Mouse (Mus musculus) MEL (cell line): ENCODE measurements around the gene Sept9. TPM values are rescaled to one million over a fixed set of nuclear protein-coding genes. Genes with fewer than 3 reads are reported as not detected.

Experiments
- DNase-seq: peaks from one replicate; pipeline ENCODE4 v3.0.0; 2011; ENCODE audit warnings: low read depth, low spot score
- H3K27ac ChIP-seq: 2 replicates; pipeline ENCODE4 v1.5.1; 2012; ENCODE audit warnings: low read depth, mild to moderate bottlenecking, control low read depth, low read length, moderate library complexity; ENCODE audit not compliant: control insufficient read depth
- H3K27me3 ChIP-seq, 2 experiments: fragments of 150-350 bp in 1 of 2; sonication (generic) in 1 of 2; 2 replicates each; pipeline ENCODE4 v1.6.1; 2012; ENCODE audit warnings: low read length in 2 of 2, mild to moderate bottlenecking in 2 of 2, improper control_type of control experiment in 1 of 2, moderate library complexity in 1 of 2; ENCODE audit not compliant: insufficient read depth in 2 of 2, control insufficient read depth in 1 of 2
- H3K36me3 ChIP-seq, 2 experiments: 2 replicates each; pipeline ENCODE4 v1.6.1; 2012 to 2014; ENCODE audit warnings: low read length in 2 of 2, improper control_type of control experiment in 1 of 2, inconsistent platforms in 1 of 2, mild to moderate bottlenecking in 1 of 2; ENCODE audit not compliant: insufficient read depth in 2 of 2, control insufficient read depth in 1 of 2
- H3K4me1 ChIP-seq, 2 experiments: fragments of 150-350 bp in 1 of 2; sonication (generic) in 1 of 2; 2 replicates each; pipeline ENCODE4 v1.6.1; 2012; ENCODE audit warnings: low read length in 2 of 2, improper control_type of control experiment in 1 of 2, mild to moderate bottlenecking in 1 of 2; ENCODE audit not compliant: insufficient read depth in 2 of 2, control insufficient read depth in 1 of 2
- H3K4me3 ChIP-seq, 2 experiments: fragments of 150-350 bp in 1 of 2; sonication (generic) in 1 of 2; 2 replicates each; pipeline ENCODE4 v1.5.1; 2012; ENCODE audit warnings: low read depth in 2 of 2, low read length in 2 of 2, mild to moderate bottlenecking in 2 of 2, moderate library complexity in 2 of 2, control low read depth in 1 of 2, improper control_type of control experiment in 1 of 2; ENCODE audit not compliant: control insufficient read depth in 1 of 2, insufficient read depth in 1 of 2
- H3K79me2 ChIP-seq: 2 replicates; pipeline ENCODE4 v1.6.1; 2012; ENCODE audit warnings: mild to moderate bottlenecking, low read length, moderate library complexity; ENCODE audit not compliant: control insufficient read depth, poor library complexity, insufficient read depth
- H3K9ac ChIP-seq: 2 replicates; pipeline ENCODE4 v1.6.1; 2012; ENCODE audit warnings: low read depth, mild to moderate bottlenecking, control low read depth, low read length, moderate library complexity; ENCODE audit not compliant: control insufficient read depth, poor library complexity, severe bottlenecking
- H3K9me3 ChIP-seq: fragments of 150-350 bp; sonication (generic); replicated peaks from 2 replicates; pipeline ENCODE4 v1.6.1; 2012; ENCODE audit warnings: mild to moderate bottlenecking, low read length, improper control_type of control experiment, moderate library complexity; ENCODE audit not compliant: insufficient read depth
- BHLHE40 ChIP-seq: IDR thresholded peaks from 2 replicates; pipeline ENCODE4 v1.6.1; 2012; ENCODE audit warnings: low read depth, mild to moderate bottlenecking, inconsistent platforms, low read length, improper control_type of control experiment, borderline replicate concordance
- CHD2 ChIP-seq: IDR thresholded peaks from 2 replicates; pipeline ENCODE4 v1.6.1; 2011; ENCODE audit warnings: low read length, improper control_type of control experiment
- CTCF ChIP-seq, 3 experiments: IDR thresholded peaks in 2 of 3; conservative IDR thresholded peaks in 1 of 3; 2 replicates each; pipeline ENCODE4 v1.5.1; 2011 to 2012; ENCODE audit warnings: low read length in 3 of 3, low read depth in 2 of 3, mild to moderate bottlenecking in 2 of 3, improper control_type of control experiment in 1 of 3, inconsistent platforms in 1 of 3, mixed read lengths in 1 of 3, moderate library complexity in 1 of 3; ENCODE audit not compliant: control insufficient read depth in 1 of 3, insufficient read depth in 1 of 3, poor library complexity in 1 of 3, severe bottlenecking in 1 of 3
- E2F4 ChIP-seq: IDR thresholded peaks from 2 replicates; pipeline ENCODE4 v1.6.1; 2011; ENCODE audit warnings: low read depth, low read length, improper control_type of control experiment, borderline replicate concordance
- ETS1 ChIP-seq: IDR thresholded peaks from 2 replicates; pipeline ENCODE4 v1.6.1; 2012; ENCODE audit warnings: low read depth, mild to moderate bottlenecking, inconsistent platforms, low read length, improper control_type of control experiment, moderate library complexity
- GABPA ChIP-seq: IDR thresholded peaks from 2 replicates; pipeline ENCODE4 v1.6.1; 2012; ENCODE audit warnings: low read depth, mild to moderate bottlenecking, inconsistent platforms, low read length, improper control_type of control experiment, moderate library complexity
- HCFC1 ChIP-seq: IDR thresholded peaks from 2 replicates; pipeline ENCODE4 v1.6.1; 2012; ENCODE audit warnings: low read depth, mild to moderate bottlenecking, inconsistent platforms, low read length, improper control_type of control experiment, moderate library complexity
- KAT2A ChIP-seq: conservative IDR thresholded peaks from 2 replicates; pipeline ENCODE4 v1.6.1; 2012; ENCODE audit warnings: low read depth, low read length, improper control_type of control experiment, inconsistent platforms
- MAFK ChIP-seq: IDR thresholded peaks from 2 replicates; pipeline ENCODE4 v1.6.1; 2011; ENCODE audit warnings: low read depth, mild to moderate bottlenecking, low read length, improper control_type of control experiment, borderline replicate concordance
- MAX ChIP-seq: IDR thresholded peaks from 2 replicates; pipeline ENCODE4 v1.6.1; 2011; ENCODE audit warnings: low read length, improper control_type of control experiment
- MEF2A ChIP-seq: IDR thresholded peaks from 2 replicates; pipeline ENCODE4 v1.6.1; 2014; ENCODE audit warnings: low read depth, mild to moderate bottlenecking, inconsistent platforms, low read length, improper control_type of control experiment; ENCODE audit not compliant: poor library complexity, insufficient replicate concordance, severe bottlenecking; ENCODE audit errors: extremely low read depth
- NELFE ChIP-seq: IDR thresholded peaks from 2 replicates; pipeline ENCODE4 v1.6.1; 2011; ENCODE audit warnings: low read depth, low read length, improper control_type of control experiment
- NRF1 ChIP-seq: IDR thresholded peaks from 2 replicates; pipeline ENCODE4 v1.6.1; 2014; ENCODE audit warnings: low read depth, mild to moderate bottlenecking, inconsistent platforms, low read length, improper control_type of control experiment, moderate library complexity; ENCODE audit not compliant: poor library complexity, insufficient read depth, severe bottlenecking
- POLR2A ChIP-seq, 2 experiments: IDR thresholded peaks; 2 replicates each; pipeline ENCODE4 v1.6.1; 2011 to 2012; ENCODE audit warnings: low read length in 2 of 2, mild to moderate bottlenecking in 2 of 2, control low read depth in 1 of 2, improper control_type of control experiment in 1 of 2, low read depth in 1 of 2, moderate library complexity in 1 of 2; ENCODE audit not compliant: control insufficient read depth in 1 of 2, insufficient read depth in 1 of 2, poor library complexity in 1 of 2
- POLR2AphosphoS5 ChIP-seq: IDR thresholded peaks from 2 replicates; pipeline ENCODE4 v1.6.1; 2012; ENCODE audit warnings: low read depth, borderline replicate concordance, mild to moderate bottlenecking, inconsistent platforms, low read length, moderate library complexity, mixed read lengths
- RAD21 ChIP-seq: IDR thresholded peaks from 2 replicates; pipeline ENCODE4 v1.6.1; 2011; ENCODE audit warnings: mild to moderate bottlenecking, low read depth, low read length, improper control_type of control experiment
- RCOR1 ChIP-seq: IDR thresholded peaks from 2 replicates; pipeline ENCODE4 v1.6.1; 2012; ENCODE audit warnings: low read depth, mild to moderate bottlenecking, inconsistent platforms, low read length, improper control_type of control experiment
- SIN3A ChIP-seq: IDR thresholded peaks from 2 replicates; pipeline ENCODE4 v1.6.1; 2012; ENCODE audit warnings: low read length, improper control_type of control experiment, inconsistent platforms
- TBP ChIP-seq: IDR thresholded peaks from 2 replicates; pipeline ENCODE4 v1.8.0; 2011; ENCODE audit warnings: low read depth, low read length, improper control_type of control experiment
- UBTF ChIP-seq: IDR thresholded peaks from 2 replicates; pipeline ENCODE4 v1.6.1; 2012; ENCODE audit warnings: low read depth, mild to moderate bottlenecking, inconsistent platforms, low read length, improper control_type of control experiment, moderate library complexity, borderline replicate concordance; ENCODE audit not compliant: insufficient read depth
- USF1 ChIP-seq: IDR thresholded peaks from 2 replicates; pipeline ENCODE4 v1.6.1; 2014; ENCODE audit warnings: low read depth, mild to moderate bottlenecking, inconsistent platforms, low read length, improper control_type of control experiment, moderate library complexity
- ZC3H11A ChIP-seq: IDR thresholded peaks from 2 replicates; pipeline ENCODE4 v1.6.1; 2012; ENCODE audit warnings: low read depth, mild to moderate bottlenecking, inconsistent platforms, low read length, improper control_type of control experiment
- ZKSCAN1 ChIP-seq: IDR thresholded peaks from 2 replicates; pipeline ENCODE4 v1.6.1; 2012; ENCODE audit warnings: low read depth, mild to moderate bottlenecking, inconsistent platforms, low read length, improper control_type of control experiment, moderate library complexity
- ZNF384 ChIP-seq: IDR thresholded peaks from 2 replicates; pipeline ENCODE4 v1.6.1; 2012; ENCODE audit warnings: low read depth, mild to moderate bottlenecking, inconsistent platforms, low read length, improper control_type of control experiment
- polyA plus RNA-seq, 2 experiments: library from polyadenylated mRNA; stranded (reverse) in 1 of 2; unstranded in 1 of 2; fragments of >175 nt in 1 of 2; fragments of >200 nt in 1 of 2; gene quantifications; 2 replicates each; pipeline versions ENCODE4 v1.2.1 to v1.2.4; 2012; ENCODE audit warnings: low replicate concordance in 2 of 2, low read depth in 1 of 2; ENCODE audit not compliant: insufficient read length in 2 of 2, insufficient read depth in 1 of 2, missing spikeins in 1 of 2
- total RNA-seq: library from RNA; depleted of rRNA; stranded (reverse); fragments of 300-350 nt; gene quantifications from 2 replicates; pipeline ENCODE4 v1.2.3, GENCODE M21; 2012

Gene Sept9
- total and polyA plus RNA-seq, 3 experiments, result 49.7 to 196 (median 163) TPM

GRCm38 (mm10) chr11:117297190-117297829 lies 97.8 kb downstream of the Sept9 start (continued):
- TF ChIP-seq UBTF, result no peak
- no peak for TF ChIP-seq POLR2AphosphoS5
- TF ChIP-seq USF1, result peak; percentile 37; the same call in 1 of the 2 replicates
- TF ChIP-seq GABPA, result no peak
- no peak for TF ChIP-seq CHD2
- peak; percentile 58 for TF ChIP-seq ETS1
- TF ChIP-seq CTCF (IDR thresholded peaks at IDR 0.05 in 2 of 3, conservative IDR thresholded peaks at IDR 0.05 in 1 of 3; ENCODE audit: control insufficient read depth in 1 of 3, insufficient read depth in 1 of 3, low read depth in 2 of 3, low read length in 3 of 3, poor library complexity in 1 of 3, severe bottlenecking in 1 of 3), result no peak
- no peak for TF ChIP-seq E2F4
- TF ChIP-seq BHLHE40, result no peak
- TF ChIP-seq NRF1, result no peak
- no peak for TF ChIP-seq ZNF384
- TF ChIP-seq ZKSCAN1, result no peak
- no peak for TF ChIP-seq RAD21
- no peak for TF ChIP-seq RCOR1
- 0 out of 2 replicates have a peak, but pooled peaks have one; percentile 28 for TF ChIP-seq TBP
- no peak for TF ChIP-seq ZC3H11A
- TF ChIP-seq, all 39 proteins: peak for 10

DNA sequence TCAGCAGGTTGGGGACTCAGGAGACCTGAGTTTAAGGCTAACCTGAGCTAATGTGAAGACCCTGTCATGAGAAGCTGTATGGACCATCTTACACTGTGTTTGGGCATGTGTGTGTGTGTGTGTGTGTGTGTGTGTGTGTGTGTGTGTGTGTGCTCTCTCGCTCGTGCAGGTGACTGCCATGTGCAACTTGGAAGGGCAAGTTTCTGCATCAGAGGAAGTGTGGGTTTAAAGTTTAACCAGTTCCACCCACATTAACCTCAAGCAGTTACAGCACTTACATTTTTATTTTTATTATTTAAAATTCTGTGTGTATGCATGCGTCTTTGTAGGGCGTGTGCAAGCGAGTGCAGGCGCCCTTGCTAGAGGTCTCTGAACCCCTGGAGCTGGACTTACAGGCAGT lies 100.3 kb downstream of the Sept9 start:
- Histone ChIP-seq H3K36me3 (peaks cover 0 to 3% of the 10 kb centered on the region in 2 experiments; a peak in 1 of 4 replicates), H3K4me3 (no peak overlapping the region), H3K4me1 (peaks cover 0 to 9% of the 10 kb centered on the region in 2 experiments; a peak in 2 of 4 replicates), H3K27ac (no peak overlapping the region), H3K27me3 (no peaks in the 10 kb centered on the region), H3K9me3 (no peaks in the 10 kb centered on the region), H3K9ac (no peak overlapping the region), H3K79me2 (no peaks in the 10 kb centered on the region)
- TF ChIP-seq POLR2AphosphoS5, result no peak
- TF ChIP-seq MEF2A, result no peak
- no peak for TF ChIP-seq SIN3A
- no peak for TF ChIP-seq NELFE
- no peak for TF ChIP-seq HCFC1
- no peak for TF ChIP-seq E2F4
- TF ChIP-seq POLR2A (IDR thresholded peaks at IDR 0.05; ENCODE audit: control insufficient read depth in 1 of 2, insufficient read depth in 1 of 2, low read depth in 1 of 2, low read length in 2 of 2, poor library complexity in 1 of 2), result no peak
- TF ChIP-seq KAT2A, result no peak
- TF ChIP-seq MAX, result no peak
- no peak for TF ChIP-seq UBTF
- TF ChIP-seq MAFK, result no peak
- TF ChIP-seq CTCF (IDR thresholded peaks at IDR 0.05 in 2 of 3, conservative IDR thresholded peaks at IDR 0.05 in 1 of 3; ENCODE audit: control insufficient read depth in 1 of 3, insufficient read depth in 1 of 3, low read depth in 2 of 3, low read length in 3 of 3, poor library complexity in 1 of 3, severe bottlenecking in 1 of 3), result no peak
- TF ChIP-seq BHLHE40, result no peak
- TF ChIP-seq ETS1, result no peak
- TF ChIP-seq CHD2, result no peak
- no peak for DNase-seq
